Mouse (Mus musculus): ENCODE data around the gene Jmjd1c. TPM values are rescaled to one million over a fixed set of nuclear protein-coding genes. Genes with fewer than 3 reads are reported as not detected.

The Jmjd1c gene
- total and polyA plus RNA-seq, 3 experiments, result 8.5 to 36.8 (median 34.5) TPM

DNA sequence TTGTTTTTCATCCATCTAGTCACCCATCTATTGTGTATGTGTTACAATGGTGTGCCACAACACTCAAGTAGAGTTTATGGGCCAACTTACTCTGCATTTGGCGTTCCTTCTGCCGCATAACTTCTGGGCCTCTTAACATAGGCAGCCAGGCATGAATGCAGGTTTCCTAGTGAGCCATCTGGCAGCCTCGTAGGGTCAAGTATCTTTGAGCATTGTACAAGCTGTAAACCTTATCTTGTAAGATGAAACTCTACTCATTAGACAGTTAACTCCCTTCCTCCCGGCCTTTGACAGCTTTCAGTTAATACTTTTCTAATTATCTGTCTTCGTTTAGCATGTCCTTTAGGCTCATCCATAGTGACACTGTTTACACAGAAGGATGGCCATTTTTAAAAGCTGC lies 125.4 kb downstream of the Jmjd1c start:
- Histone ChIP-seq H3K4me1 (ENCODE audit: control insufficient read depth, insufficient read depth, low read length) (peaks cover 10% of the 10 kb centered on the region), H3K27ac (no peak overlapping the region), H3K4me3 (no peak overlapping the region), H3K27me3 (ENCODE audit: control insufficient read depth, insufficient read depth, low read length) (no peaks in the 10 kb centered on the region), H3K9ac (ENCODE audit: low read depth, low read length) (no peak overlapping the region), H3K36me3 (ENCODE audit: control insufficient read depth, insufficient read depth, low read length) (peaks cover 38% of the 10 kb centered on the region), H3K79me2 (replicated peaks; ENCODE audit: control insufficient read depth, insufficient read depth, low read length) (peaks cover 4% of the 10 kb centered on the region)
- 25% methylated on average over 5 of the region's 5 CpGs for WGBS
- no peak for DNase-seq
- intact Hi-C loops (cut with DNase I), result no loop called here
- TF ChIP-seq POLR2A (IDR thresholded peaks at IDR 0.05; ENCODE audit: insufficient read depth, low read depth, low read length), result no peak
- no peak for TF ChIP-seq EP300 (IDR thresholded peaks at IDR 0.05; ENCODE audit: insufficient read depth, low read depth, low read length)
- TF ChIP-seq CTCF (IDR thresholded peaks at IDR 0.05), result no peak

DNA sequence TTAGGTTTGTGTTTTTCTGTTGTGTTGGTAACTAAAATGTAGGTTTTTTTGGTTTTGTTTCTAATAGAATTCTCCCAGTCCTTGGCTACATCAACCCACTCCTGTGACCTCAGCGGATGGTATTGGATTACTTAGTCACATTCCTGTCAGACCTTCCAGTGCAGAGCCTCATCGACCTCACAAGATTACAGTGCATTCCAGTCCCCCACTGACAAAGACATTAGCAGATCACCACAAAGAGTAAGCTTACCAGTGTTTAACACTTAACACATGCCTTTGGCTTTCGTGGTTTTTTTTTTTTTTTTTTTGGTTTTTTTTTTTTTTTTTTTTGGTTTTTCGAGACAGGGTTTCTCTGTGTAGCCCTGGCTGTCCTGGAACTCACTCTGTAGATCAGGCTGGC lies 128.0 kb downstream of the Jmjd1c start:
- no peak for DNase-seq
- TF ChIP-seq CTCF (IDR thresholded peaks at IDR 0.05) (no peak), POLR2A (IDR thresholded peaks at IDR 0.05; ENCODE audit: insufficient read depth, low read depth, low read length) (no peak), EP300 (IDR thresholded peaks at IDR 0.05; ENCODE audit: insufficient read depth, low read depth, low read length) (no peak)
- Histone ChIP-seq H3K36me3 (ENCODE audit: control insufficient read depth, insufficient read depth, low read length) (peaks cover 46% of the 10 kb centered on the region), H3K79me2 (replicated peaks; ENCODE audit: control insufficient read depth, insufficient read depth, low read length) (peaks cover 3% of the 10 kb centered on the region), H3K27ac (no peak overlapping the region), H3K4me3 (no peak overlapping the region), H3K9ac (ENCODE audit: low read depth, low read length) (no peak overlapping the region), H3K4me1 (ENCODE audit: control insufficient read depth, insufficient read depth, low read length) (peaks cover 14% of the 10 kb centered on the region), H3K27me3 (ENCODE audit: control insufficient read depth, insufficient read depth, low read length) (no peaks in the 10 kb centered on the region)
- WGBS, result 57% methylated on average over 3 of the region's 4 CpGs
- intact Hi-C loops (cut with DNase I), result no loop called here

DNA sequence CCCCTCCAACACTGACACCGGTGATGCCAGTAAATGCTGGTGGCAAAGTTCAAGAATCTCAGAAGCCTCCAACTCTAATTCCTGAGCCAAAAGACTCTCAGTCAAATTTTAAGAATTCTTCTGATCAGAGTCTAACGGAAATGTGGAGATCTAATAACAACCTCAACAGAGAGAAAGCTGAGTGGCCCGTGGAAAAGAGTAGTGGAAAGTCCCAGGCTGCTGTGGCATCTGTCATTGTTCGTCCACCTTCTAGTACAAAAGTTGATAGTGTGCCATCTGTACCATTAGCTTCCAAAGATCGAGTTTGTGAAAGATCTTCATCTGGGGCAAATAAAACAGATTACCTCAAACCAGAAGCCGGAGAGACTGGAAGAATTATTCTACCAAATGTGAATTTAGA lies 129.6 kb downstream of the Jmjd1c start:
- TF ChIP-seq CTCF (IDR thresholded peaks at IDR 0.05), result no peak
- no peak for TF ChIP-seq EP300 (IDR thresholded peaks at IDR 0.05; ENCODE audit: insufficient read depth, low read depth, low read length)
- TF ChIP-seq POLR2A (IDR thresholded peaks at IDR 0.05; ENCODE audit: insufficient read depth, low read depth, low read length), result no peak
- peaks cover 3% of the 10 kb centered on the region for H3K79me2 ChIP-seq (replicated peaks; ENCODE audit: control insufficient read depth, insufficient read depth, low read length)
- H3K9ac ChIP-seq (ENCODE audit: low read depth, low read length), result no peak overlapping the region
- peak overlapping the region; percentile 62 for H3K27ac ChIP-seq
- 52% methylated on average over 6 of the region's 6 CpGs for WGBS
- intact Hi-C loops (cut with DNase I), result loop anchor here (5.0 kb wide), 1 partner anchor 38 kb away; no protein-coding TSS in a partner anchor
- DNase-seq, result no peak
- peaks cover 12% of the 10 kb centered on the region for H3K4me1 ChIP-seq (ENCODE audit: control insufficient read depth, insufficient read depth, low read length)
- no peaks in the 10 kb centered on the region for H3K27me3 ChIP-seq (ENCODE audit: control insufficient read depth, insufficient read depth, low read length)
- no peak overlapping the region for H3K4me3 ChIP-seq
- peaks cover 37% of the 10 kb centered on the region for H3K36me3 ChIP-seq (ENCODE audit: control insufficient read depth, insufficient read depth, low read length)

DNA sequence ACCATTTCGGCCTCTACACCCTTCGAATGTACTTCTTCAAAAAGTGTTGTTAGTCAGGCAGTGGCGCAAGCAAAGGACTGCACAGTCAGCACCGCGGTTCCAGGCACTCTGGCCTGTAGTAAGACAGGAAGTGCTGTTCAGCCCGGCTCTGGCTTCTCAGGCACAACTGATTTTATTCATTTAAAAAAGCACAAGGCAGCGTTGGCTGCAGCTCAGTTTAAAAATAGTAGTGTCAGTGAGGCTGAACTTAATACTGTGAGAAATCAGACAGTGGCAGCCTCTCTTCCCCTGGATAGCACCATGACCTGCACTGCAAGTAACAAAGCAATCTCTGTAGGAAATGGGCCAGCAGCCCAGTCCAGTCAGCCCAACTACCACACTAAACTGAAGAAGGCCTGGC lies 130.2 kb downstream of the Jmjd1c start:
- peak overlapping the region; percentile 62 for H3K27ac ChIP-seq
- no peak overlapping the region for H3K4me3 ChIP-seq
- H3K36me3 ChIP-seq (ENCODE audit: control insufficient read depth, insufficient read depth, low read length), result peaks cover 33% of the 10 kb centered on the region
- intact Hi-C loops (cut with DNase I), result loop anchor here (5.0 kb wide), 1 partner anchor 39 kb away; no protein-coding TSS in a partner anchor
- H3K9ac ChIP-seq (ENCODE audit: low read depth, low read length), result no peak overlapping the region
- H3K27me3 ChIP-seq (ENCODE audit: control insufficient read depth, insufficient read depth, low read length), result no peaks in the 10 kb centered on the region
- 7% methylated on average over 7 of the region's 7 CpGs for WGBS
- peaks cover 3% of the 10 kb centered on the region for H3K79me2 ChIP-seq (replicated peaks; ENCODE audit: control insufficient read depth, insufficient read depth, low read length)
- TF ChIP-seq EP300 (IDR thresholded peaks at IDR 0.05; ENCODE audit: insufficient read depth, low read depth, low read length) (0 out of 2 replicates have a peak, but pooled peaks have one; percentile 12), CTCF (IDR thresholded peaks at IDR 0.05) (no peak), POLR2A (IDR thresholded peaks at IDR 0.05; ENCODE audit: insufficient read depth, low read depth, low read length) (no peak)
- H3K4me1 ChIP-seq (ENCODE audit: control insufficient read depth, insufficient read depth, low read length), result peaks cover 12% of the 10 kb centered on the region
- DNase-seq, result peak; percentile 67 to 81

DNA sequence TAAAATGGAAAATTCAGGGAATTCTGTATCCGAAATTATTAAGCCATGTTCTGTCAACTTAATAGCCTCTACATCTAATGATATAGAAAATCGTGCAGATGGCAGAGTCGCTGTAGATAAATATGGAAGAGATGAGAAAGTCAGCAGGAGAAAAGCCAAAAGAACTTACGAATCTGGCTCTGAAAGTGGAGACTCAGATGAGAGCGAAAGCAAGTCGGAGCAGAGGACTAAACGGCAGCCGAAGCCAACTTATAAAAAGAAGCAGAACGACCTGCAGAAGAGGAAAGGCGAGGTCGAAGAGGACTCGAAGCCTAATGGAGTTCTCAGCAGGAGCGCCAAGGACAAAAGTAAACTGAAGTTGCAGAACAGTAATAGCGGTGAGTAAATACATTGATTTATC lies 130.6 kb downstream of the Jmjd1c start:
- 27% methylated on average over 14 of the region's 14 CpGs for WGBS
- peak overlapping the region; percentile 28; the same call in 1 of the 2 replicates for H3K4me3 ChIP-seq
- intact Hi-C loops (cut with DNase I), result loop anchor here (5.0 kb wide), 1 partner anchor 39 kb away; no protein-coding TSS in a partner anchor
- peak overlapping the region; percentile 62 for H3K27ac ChIP-seq
- TF ChIP-seq POLR2A (IDR thresholded peaks at IDR 0.05; ENCODE audit: insufficient read depth, low read depth, low read length), result no peak
- no peak for TF ChIP-seq EP300 (IDR thresholded peaks at IDR 0.05; ENCODE audit: insufficient read depth, low read depth, low read length)
- no peak for TF ChIP-seq CTCF (IDR thresholded peaks at IDR 0.05)
- H3K4me1 ChIP-seq (ENCODE audit: control insufficient read depth, insufficient read depth, low read length), result peaks cover 10% of the 10 kb centered on the region
- DNase-seq, result no peak
- peaks cover 29% of the 10 kb centered on the region for H3K36me3 ChIP-seq (ENCODE audit: control insufficient read depth, insufficient read depth, low read length)
- no peaks in the 10 kb centered on the region for H3K27me3 ChIP-seq (ENCODE audit: control insufficient read depth, insufficient read depth, low read length)
- H3K9ac ChIP-seq (ENCODE audit: low read depth, low read length), result no peak overlapping the region; the same call in 1 of the 2 replicates
- peaks cover 3% of the 10 kb centered on the region for H3K79me2 ChIP-seq (replicated peaks; ENCODE audit: control insufficient read depth, insufficient read depth, low read length)

DNA sequence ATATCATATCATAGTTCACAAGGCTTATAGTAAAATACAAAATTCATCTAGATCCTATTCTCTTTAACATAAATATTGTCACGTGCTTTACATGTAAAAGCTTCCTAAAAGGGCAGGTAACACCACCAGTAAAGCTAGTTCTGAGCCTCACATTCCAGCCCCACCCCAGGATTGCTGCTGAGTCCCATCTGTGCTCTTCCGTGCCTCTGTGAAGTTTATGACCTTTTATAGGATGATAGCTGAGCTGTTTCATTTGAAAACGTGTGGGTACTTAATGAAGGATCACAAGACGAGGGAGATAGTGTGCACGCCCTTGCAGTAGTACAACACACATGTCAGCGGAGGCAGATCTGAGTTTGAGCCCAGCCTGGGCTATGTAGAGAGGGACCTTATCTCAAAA lies 134.5 kb downstream of the Jmjd1c start:
- no peak overlapping the region for H3K4me3 ChIP-seq
- peaks cover 6% of the 10 kb centered on the region for H3K4me1 ChIP-seq (ENCODE audit: control insufficient read depth, insufficient read depth, low read length)
- intact Hi-C loops (cut with DNase I), result no loop called here
- DNase-seq, result no peak
- peaks cover 22% of the 10 kb centered on the region for H3K36me3 ChIP-seq (ENCODE audit: control insufficient read depth, insufficient read depth, low read length)
- no peak overlapping the region for H3K9ac ChIP-seq (ENCODE audit: low read depth, low read length)
- H3K27me3 ChIP-seq (ENCODE audit: control insufficient read depth, insufficient read depth, low read length), result no peaks in the 10 kb centered on the region
- H3K79me2 ChIP-seq (replicated peaks; ENCODE audit: control insufficient read depth, insufficient read depth, low read length), result peaks cover 4% of the 10 kb centered on the region
- H3K27ac ChIP-seq, result no peak overlapping the region
- 73% methylated on average over 6 of the region's 6 CpGs for WGBS
- TF ChIP-seq POLR2A (IDR thresholded peaks at IDR 0.05; ENCODE audit: insufficient read depth, low read depth, low read length) (no peak), CTCF (IDR thresholded peaks at IDR 0.05) (no peak), EP300 (IDR thresholded peaks at IDR 0.05; ENCODE audit: insufficient read depth, low read depth, low read length) (no peak)

All from heart, adult 2 months (tissue).